ENCODE assay signal across 18 mouse cellular contexts in genomic region chr7:132666516-132666915, GRCm38 (mm10). TPM values are rescaled to one million over a fixed set of nuclear protein-coding genes. Genes with fewer than 3 reads are reported as not detected.
A peak's percentile ranks its signal among the peaks of the same experiment; 100 is the strongest.
DNase-seq lines count a peak whose midpoint lies in the region; ATAC-seq lines count a peak whose summit lies in the region.
"Had no signal": no experiment of that assay in that cellular context is flagged by ENCODE, and none has a peak within 500 bp of the region (broad histone marks: within the 10 kb centered on the region; RNA-seq: fewer than 3 reads in every experiment).

No protein-coding gene starts in this region.

- H3K9ac ChIP-seq in forebrain, embryonic 11.5 days (ENCODE audit: low read length), result no peak overlapping the region
- no peak overlapping the region for H3K9ac ChIP-seq in forebrain, embryonic 14.5 days (ENCODE audit: low read length)
- 0 out of 2 replicates have a peak overlapping the region, but pooled peaks have one; percentile 19 for H3K9ac ChIP-seq in forebrain, embryonic 13.5 days
- no peak overlapping the region for H3K9ac ChIP-seq in forebrain, embryonic 16.5 days (replicated peaks; ENCODE audit: low read depth, low read length)
- H3K9ac ChIP-seq in midbrain, embryonic 11.5 days (ENCODE audit: low read length), result no peak overlapping the region
- H3K9ac ChIP-seq in midbrain, embryonic 15.5 days, result no peak overlapping the region
- H3K9ac ChIP-seq: embryonic facial prominence, embryonic 12.5 days had no signal

- H3K4me3 ChIP-seq in forebrain, embryonic 11.5 days (ENCODE audit: low read depth, low read length), result no peak overlapping the region
- no peak overlapping the region for H3K4me3 ChIP-seq in forebrain, embryonic 14.5 days (ENCODE audit: low read depth, low read length)
- no peak overlapping the region for H3K4me3 ChIP-seq in forebrain, embryonic 13.5 days
- H3K4me3 ChIP-seq in forebrain, embryonic 16.5 days (replicated peaks; ENCODE audit: low read length), result no peak overlapping the region
- no peak overlapping the region for H3K4me3 ChIP-seq in midbrain, embryonic 11.5 days (ENCODE audit: low read depth, low read length)
- H3K4me3 ChIP-seq in midbrain, embryonic 15.5 days, result no peak overlapping the region
- H3K4me3 ChIP-seq: embryonic facial prominence, embryonic 12.5 days had no signal

- no peak overlapping the region for H3K27ac ChIP-seq in forebrain, embryonic 11.5 days (ENCODE audit: low read depth, low read length)
- H3K27ac ChIP-seq in forebrain, embryonic 14.5 days (ENCODE audit: low read depth, low read length), result no peak overlapping the region
- H3K27ac ChIP-seq in forebrain, embryonic 13.5 days, result peak overlapping the region; percentile 36; the same call in 1 of the 2 replicates
- H3K27ac ChIP-seq in forebrain, embryonic 16.5 days (ENCODE audit: low read length), result no peak overlapping the region
- H3K27ac ChIP-seq in midbrain, embryonic 11.5 days (ENCODE audit: low read depth, low read length), result no peak overlapping the region
- H3K27ac ChIP-seq in midbrain, embryonic 15.5 days, result no peak overlapping the region
- H3K27ac ChIP-seq: embryonic facial prominence, embryonic 12.5 days had no signal

- no peaks in the 10 kb centered on the region for H3K36me3 ChIP-seq in forebrain, embryonic 11.5 days (ENCODE audit: control insufficient read depth, insufficient read depth, low read length)
- no peaks in the 10 kb centered on the region for H3K36me3 ChIP-seq in forebrain, embryonic 14.5 days (ENCODE audit: control insufficient read depth, insufficient read depth, low read length)
- H3K36me3 ChIP-seq in forebrain, embryonic 13.5 days (ENCODE audit: poor library complexity, severe bottlenecking), result no peaks in the 10 kb centered on the region
- no peaks in the 10 kb centered on the region for H3K36me3 ChIP-seq in forebrain, embryonic 16.5 days (ENCODE audit: control insufficient read depth, insufficient read depth)
- no peaks in the 10 kb centered on the region for H3K36me3 ChIP-seq in midbrain, embryonic 11.5 days (ENCODE audit: control insufficient read depth, insufficient read depth, low read length)
- H3K36me3 ChIP-seq in midbrain, embryonic 15.5 days (replicated peaks), result no peaks in the 10 kb centered on the region
- H3K36me3 ChIP-seq: embryonic facial prominence, embryonic 12.5 days had no signal

- peak; percentile 56 for DNase-seq in forebrain, embryonic 11.5 days (ENCODE audit: low spot score)
- no peak for DNase-seq in forebrain, embryonic 14.5 days (ENCODE audit: low spot score)
- peak; percentile 76 for DNase-seq in midbrain, embryonic 11.5 days (ENCODE audit: low spot score, missing footprints)
- DNase-seq in right cerebral cortex, postnatal 14 days, result no peak
- DNase-seq: adrenal gland, adult 2 months; adrenal gland, postnatal 10 days; adrenal gland, postnatal 25 days; cerebellum, adult 11 months; cerebellum, adult 18-20 months; cerebellum, adult 8-10 months; cerebellum, adult 9-11 months; cerebellum, postnatal 14 days; cerebellum, postnatal 36 days; embryo, embryonic 11 days had no signal

- ATAC-seq in forebrain, embryonic 11.5 days (replicated peaks; ENCODE audit: low FRiP score), result no peak
- no peak for ATAC-seq in forebrain, embryonic 14.5 days
- ATAC-seq in forebrain, embryonic 13.5 days, result no peak
- no peak for ATAC-seq in forebrain, embryonic 16.5 days
- ATAC-seq in midbrain, embryonic 11.5 days (ENCODE audit: low FRiP score), result no peak
- no peak for ATAC-seq in midbrain, embryonic 15.5 days (replicated peaks)

- 51% methylated on average over 4 of the region's 4 CpGs for WGBS in forebrain, embryonic 11.5 days
- 49% methylated on average over 4 of the region's 4 CpGs for WGBS in forebrain, embryonic 14.5 days
- 67% methylated on average over 4 of the region's 4 CpGs for WGBS in forebrain, embryonic 13.5 days
- 55% methylated on average over 4 of the region's 4 CpGs for WGBS in forebrain, embryonic 16.5 days
- WGBS in midbrain, embryonic 11.5 days, result 73% methylated on average over 4 of the region's 4 CpGs
- WGBS in midbrain, embryonic 15.5 days, result 68% methylated on average over 4 of the region's 4 CpGs

- H3K9me3 ChIP-seq in forebrain, embryonic 11.5 days (ENCODE audit: control insufficient read depth, low read length), result no peaks in the 10 kb centered on the region
- H3K9me3 ChIP-seq in forebrain, embryonic 14.5 days (replicated peaks; ENCODE audit: control insufficient read depth, low read length), result no peaks in the 10 kb centered on the region
- H3K9me3 ChIP-seq in forebrain, embryonic 13.5 days (replicated peaks), result no peaks in the 10 kb centered on the region
- no peaks in the 10 kb centered on the region for H3K9me3 ChIP-seq in forebrain, embryonic 16.5 days (ENCODE audit: control insufficient read depth, low read length)
- H3K9me3 ChIP-seq in midbrain, embryonic 11.5 days (ENCODE audit: control insufficient read depth, low read length), result no peaks in the 10 kb centered on the region
- no peaks in the 10 kb centered on the region for H3K9me3 ChIP-seq in midbrain, embryonic 15.5 days
- H3K9me3 ChIP-seq: embryonic facial prominence, embryonic 12.5 days had no signal

- peaks cover 16% of the 10 kb centered on the region; the same call in 1 of the 2 replicates for H3K4me1 ChIP-seq in forebrain, embryonic 11.5 days (replicated peaks; ENCODE audit: control insufficient read depth, insufficient read depth, low read length)
- H3K4me1 ChIP-seq in forebrain, embryonic 14.5 days (ENCODE audit: control insufficient read depth, insufficient read depth, low read length), result peaks cover 15% of the 10 kb centered on the region
- H3K4me1 ChIP-seq in forebrain, embryonic 13.5 days, result peaks cover 30% of the 10 kb centered on the region
- H3K4me1 ChIP-seq in forebrain, embryonic 16.5 days (replicated peaks; ENCODE audit: control insufficient read depth, insufficient read depth, low read length), result peaks cover 7% of the 10 kb centered on the region; the same call in 1 of the 2 replicates
- H3K4me1 ChIP-seq in midbrain, embryonic 11.5 days (ENCODE audit: control insufficient read depth, insufficient read depth, low read length), result peaks cover 7% of the 10 kb centered on the region; the same call in 1 of the 2 replicates
- no peaks in the 10 kb centered on the region for H3K4me1 ChIP-seq in midbrain, embryonic 15.5 days

- H3K4me2 ChIP-seq in forebrain, embryonic 11.5 days (ENCODE audit: low read depth, low read length, severe bottlenecking), result no peak overlapping the region
- H3K4me2 ChIP-seq in forebrain, embryonic 14.5 days (ENCODE audit: low read length), result no peak overlapping the region
- H3K4me2 ChIP-seq in forebrain, embryonic 13.5 days, result no peak overlapping the region
- no peak overlapping the region for H3K4me2 ChIP-seq in forebrain, embryonic 16.5 days (ENCODE audit: low read length)
- H3K4me2 ChIP-seq in midbrain, embryonic 11.5 days, result no peak overlapping the region
- no peak overlapping the region for H3K4me2 ChIP-seq in midbrain, embryonic 15.5 days
- H3K4me2 ChIP-seq: embryonic facial prominence, embryonic 12.5 days had no signal

- peaks cover 10% of the 10 kb centered on the region for H3K27me3 ChIP-seq in forebrain, embryonic 11.5 days (ENCODE audit: control insufficient read depth, insufficient read depth, low read length)
- no peaks in the 10 kb centered on the region for H3K27me3 ChIP-seq in forebrain, embryonic 14.5 days (replicated peaks; ENCODE audit: control insufficient read depth, insufficient read depth, low read length)
- peaks cover 20% of the 10 kb centered on the region for H3K27me3 ChIP-seq in forebrain, embryonic 13.5 days
- no peaks in the 10 kb centered on the region for H3K27me3 ChIP-seq in forebrain, embryonic 16.5 days (replicated peaks; ENCODE audit: control insufficient read depth, insufficient read depth, low read length)
- H3K27me3 ChIP-seq in midbrain, embryonic 11.5 days (ENCODE audit: control insufficient read depth, insufficient read depth, low read length), result no peaks in the 10 kb centered on the region
- 0 out of 2 replicates have a peak, but pooled peaks cover 2% of the 10 kb centered on the region for H3K27me3 ChIP-seq in midbrain, embryonic 15.5 days (replicated peaks)
- H3K27me3 ChIP-seq: embryonic facial prominence, embryonic 12.5 days had no signal

RNA-seq across cellular contexts. Expression of gene Lhpp, which starts 56.1 kb away (rescaled TPM):
- 12.7 and 15.1 TPM in 2 replicates for polyA plus RNA-seq in forebrain, embryonic 11.5 days (2014; fragmentation: Nextera tagmentation; extraction: Ambion mirVana)
- polyA plus RNA-seq in forebrain, embryonic 14.5 days (2014; fragmentation: Nextera tagmentation; extraction: Ambion mirVana), result 26.7 and 29.6 TPM in 2 replicates
- polyA plus RNA-seq in forebrain, embryonic 13.5 days (2015; fragmentation: Nextera tagmentation; extraction: Ambion mirVana), result 14.5 and 16.8 TPM in 2 replicates
- polyA plus RNA-seq in forebrain, embryonic 16.5 days (2015; fragmentation: Nextera tagmentation; extraction: Ambion mirVana), result 26.4 and 31.2 TPM in 2 replicates
- 18.3 and 20.8 TPM in 2 replicates for polyA plus RNA-seq in midbrain, embryonic 11.5 days (2014; fragmentation: Nextera tagmentation; extraction: Ambion mirVana)
- polyA plus RNA-seq in midbrain, embryonic 15.5 days (2015; fragmentation: Nextera tagmentation; extraction: Ambion mirVana), result 38.3 and 39.4 TPM in 2 replicates

Comparison
In these comparisons a context has a peak if more than half of its experiments do, and no peak if none do; other contexts are left out.
1. DNase-seq: peak in forebrain, embryonic 11.5 days (single experiment) and midbrain, embryonic 11.5 days (single experiment); none in forebrain, embryonic 14.5 days (single experiment) and right cerebral cortex, postnatal 14 days (single experiment).